Mouse (Mus musculus): ENCODE measurements at regions not wholly inside any gene's neighbourhood (a gene's known extent, or its start where the extent isn't known, plus 50 kb on each side); places are given as distances from the start of the nearest gene placed in this dataset.

DNA sequence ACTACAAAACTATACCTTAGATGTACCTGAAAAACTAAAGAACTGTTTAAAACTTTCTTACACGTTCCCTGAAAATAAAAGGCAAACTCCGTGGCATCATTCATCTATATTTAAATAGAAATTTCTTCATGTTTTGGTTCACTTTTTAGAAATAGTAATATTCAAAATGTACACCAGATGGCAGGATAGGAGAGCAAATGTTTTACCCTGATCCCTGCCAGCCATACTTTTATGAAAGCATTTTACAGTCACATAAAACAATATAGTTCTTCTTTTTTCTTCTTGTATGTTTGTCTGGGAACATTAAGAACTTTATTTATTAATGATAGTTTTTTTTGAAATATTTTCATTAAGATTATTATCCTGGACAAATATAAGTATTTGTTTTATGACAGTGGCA is 68.5 kb downstream of the 4921530L21Rik start:
- peak in 1 of 2 experiments; percentile 25 for DNase-seq

DNA sequence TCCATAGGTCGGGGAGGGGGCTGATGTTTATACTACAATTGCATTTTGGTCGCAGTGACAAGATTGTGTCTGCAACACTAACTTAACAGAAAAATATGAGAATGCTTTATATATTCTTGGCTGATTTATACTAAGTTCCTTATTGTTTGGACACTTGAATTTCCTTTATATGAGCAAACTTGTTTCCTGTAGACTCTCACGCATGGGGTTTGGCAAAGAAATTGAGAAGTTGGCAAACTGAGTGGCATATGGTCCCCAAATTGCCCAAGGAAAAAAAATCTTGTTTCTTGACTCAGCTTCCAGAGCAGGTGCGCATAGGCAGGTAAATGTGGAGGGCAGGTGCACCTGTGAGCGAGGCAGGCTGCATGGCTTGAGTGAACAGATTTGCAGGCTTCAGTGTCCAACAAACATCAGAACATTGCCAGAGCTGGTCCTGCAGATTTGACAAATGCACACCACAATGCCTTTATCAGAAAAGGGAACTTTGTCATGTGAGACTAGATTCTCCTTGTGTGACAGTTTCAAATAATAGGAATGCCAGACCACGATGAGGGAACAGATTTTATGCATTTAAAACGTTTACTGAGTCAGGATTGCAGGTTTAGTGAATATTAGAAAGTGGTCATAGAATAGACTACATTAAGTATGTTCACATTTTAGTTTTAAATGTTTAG is 75.1 kb downstream of the 4921530L21Rik start:
- peak; percentile 24 to 32 for DNase-seq

DNA sequence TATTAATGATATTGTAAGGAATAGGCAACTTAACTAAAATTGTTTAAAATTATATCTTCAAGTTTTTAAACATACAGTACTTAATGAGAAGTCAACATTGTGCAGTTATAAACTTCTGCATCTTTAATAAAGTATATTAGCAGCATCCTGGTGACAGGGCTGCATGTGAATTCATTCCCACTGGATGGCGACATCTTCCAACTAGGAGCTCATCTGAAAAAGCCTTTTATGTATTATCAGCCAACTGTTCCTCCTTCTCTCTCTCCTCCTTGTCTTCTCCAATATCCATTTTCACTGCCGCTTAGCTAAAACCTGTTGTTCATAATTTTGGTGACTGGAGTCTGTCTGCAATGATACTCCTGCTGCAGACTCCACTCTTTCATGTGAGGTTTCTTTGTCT is 103.0 kb downstream of the 4921530L21Rik start:
- DNase-seq: peak; percentile 31 to 38

DNA sequence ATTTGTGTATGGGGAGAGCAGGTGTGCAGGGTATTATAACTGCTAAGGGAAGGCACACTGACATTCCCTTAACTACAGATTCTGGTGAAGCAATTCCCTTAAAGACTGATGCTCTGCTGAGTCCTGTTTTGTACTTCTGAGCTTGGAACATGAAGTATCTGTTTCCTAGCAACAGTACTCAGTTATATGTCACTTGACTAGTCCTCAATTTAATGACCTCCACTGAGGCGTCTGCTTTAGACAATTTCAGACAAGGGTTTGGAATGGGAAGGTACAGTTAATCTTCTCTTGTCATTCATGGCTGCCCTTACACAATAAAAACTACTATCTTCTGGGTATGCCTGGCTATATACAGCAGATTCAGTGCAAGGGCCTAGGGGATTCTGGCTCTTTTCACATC is 117.3 kb downstream of the 4921530L21Rik start:
- no peak for DNase-seq

DNA sequence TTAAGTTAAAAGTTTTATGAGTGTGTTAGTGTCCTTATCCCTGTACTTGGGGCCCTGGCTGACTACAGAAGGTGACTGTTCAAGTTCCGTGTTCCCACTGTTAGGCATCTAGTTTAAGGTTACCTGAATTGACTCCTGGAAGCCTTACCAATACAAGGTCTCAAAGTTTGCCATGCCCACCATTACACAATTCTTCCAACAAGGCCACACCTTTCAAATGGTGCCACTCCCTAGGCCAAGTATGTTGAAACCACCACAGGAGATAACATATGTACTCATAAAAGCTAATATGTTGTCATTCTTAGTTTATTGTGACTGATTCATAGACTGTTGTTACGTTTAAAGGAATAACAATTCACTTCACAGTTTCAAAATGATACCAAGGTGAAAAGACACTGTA is 140.6 kb downstream of the 4921530L21Rik start:
- no peak for DNase-seq

Data from cerebellum, postnatal 10 days (tissue).